Mouse (Mus musculus) ES-E14 (cell line): ENCODE results near the gene Chd5.

Source experiments
- HCFC1 ChIP-seq: IDR thresholded peaks from 2 replicates; pipeline ENCODE4 v1.6.1; 2012; ENCODE audit warnings: low read length, inconsistent platforms, borderline replicate concordance; ENCODE audit not compliant: insufficient read depth
- MAFK ChIP-seq: IDR thresholded peaks from 2 replicates; pipeline ENCODE4 v1.6.1; 2014; ENCODE audit warnings: mild to moderate bottlenecking, low read depth, low read length, inconsistent platforms; ENCODE audit not compliant: insufficient read depth
- ZC3H11A ChIP-seq: IDR thresholded peaks from 2 replicates; pipeline ENCODE4 v1.6.1; 2012; ENCODE audit warnings: low read depth, mild to moderate bottlenecking, inconsistent platforms, low read length, borderline replicate concordance
- ZNF384 ChIP-seq: IDR thresholded peaks from 2 replicates; pipeline ENCODE4 v1.6.1; 2012; ENCODE audit warnings: low read depth, low read length, inconsistent platforms

GRCm38 (mm10) chr4:152290385-152290784 is 48.1 kb upstream of the Chd5 start:
- no peak for TF ChIP-seq ZNF384
- TF ChIP-seq ZC3H11A, result no peak
- TF ChIP-seq HCFC1, result no peak
- no peak for TF ChIP-seq MAFK
